Mouse (Mus musculus): Measurements from ENCODE around the gene Mvd.

DNA sequence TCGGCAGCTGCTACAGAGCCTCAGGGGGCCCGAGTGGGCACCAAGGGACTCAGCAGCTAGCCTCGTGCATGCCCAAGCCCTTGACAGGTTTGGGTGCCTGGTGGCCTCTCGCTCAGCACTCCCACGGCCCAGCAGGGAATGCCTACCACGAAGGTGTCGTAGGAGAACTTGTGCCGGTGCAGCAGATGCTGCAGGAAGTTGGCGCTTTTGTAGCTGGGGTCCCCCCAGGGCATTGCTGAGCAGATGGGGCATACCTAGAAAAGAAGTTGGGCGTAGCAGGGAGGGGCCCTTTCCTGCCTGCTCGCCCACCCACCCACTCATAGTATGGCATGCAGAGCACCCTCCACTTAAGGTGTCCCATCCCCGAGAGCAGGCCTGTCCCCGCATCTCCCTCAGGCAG lies 24.6 kb upstream of the Mvd start:
- no peak for TF ChIP-seq POLR2A (IDR thresholded peaks at IDR 0.05; ENCODE audit: low read depth, low read length)
- no peak for TF ChIP-seq CTCF (IDR thresholded peaks at IDR 0.05; ENCODE audit: extremely low read depth, insufficient read depth, insufficient read length, insufficient replicate concordance)

All from spleen, adult 2 months (tissue).